Mouse (Mus musculus) heart, adult 2 months (tissue): Measurements from ENCODE around the gene Npy.

Source experiments
- CTCF ChIP-seq: fragments of 200-600 bp; IDR thresholded peaks from 2 replicates; pipeline ENCODE4 v1.8.1; 2022; ENCODE audit warnings: antibody characterized with exemption, mild to moderate bottlenecking, moderate library complexity
- EP300 ChIP-seq: fragments of 200-500 bp; IDR thresholded peaks from 2 replicates; pipeline ENCODE4 v1.6.1; 2011; ENCODE audit warnings: low read depth, low read length, control low read depth; ENCODE audit not compliant: insufficient read depth
- POLR2A ChIP-seq: fragments of 200-500 bp; IDR thresholded peaks from 2 replicates; pipeline ENCODE4 v1.6.1; 2011; ENCODE audit warnings: mild to moderate bottlenecking, low read depth, low read length, control low read depth; ENCODE audit not compliant: insufficient read depth

- TF ChIP-seq CTCF: no peak
- no peak for TF ChIP-seq POLR2A
- no peak for TF ChIP-seq EP300
Observed at GRCm38 (mm10) chr6:49822871-49823230, 341 bp downstream of the Npy start.
